Mouse (Mus musculus) hindbrain, embryonic 15.5 days (tissue): ENCODE data around the gene Kdm6b. TPM values are rescaled to one million over a fixed set of nuclear protein-coding genes. Genes with fewer than 3 reads are reported as not detected.

ENCODE experiments used
- ATAC-seq: fragments of 200-750 bp; cut with Nextera tagmentation; 2 replicates; pipeline ENCODE4 v1.8.0; 2017; ENCODE audit warnings: low read depth, moderate number of reproducible peaks, moderate TSS enrichment; ENCODE audit not compliant: low FRiP score
- H3K27ac ChIP-seq: fragments of 300-500 bp; sonication (generic); replicated peaks from 2 replicates; pipeline ENCODE4 v1.5.1; 2015; ENCODE audit warnings: mild to moderate bottlenecking, inconsistent platforms
- H3K27me3 ChIP-seq: fragments of 300-500 bp; sonication (generic); 2 replicates; pipeline ENCODE4 v1.6.1; 2015; ENCODE audit warnings: control low read depth, inconsistent platforms
- H3K36me3 ChIP-seq: fragments of 300-500 bp; sonication (generic); 2 replicates; pipeline ENCODE4 v1.6.1; 2015; ENCODE audit warnings: control low read depth, inconsistent platforms
- H3K4me1 ChIP-seq: fragments of 300-500 bp; sonication (generic); replicated peaks from 2 replicates; pipeline ENCODE4 v1.6.1; 2015; ENCODE audit warnings: control low read depth, inconsistent platforms
- H3K4me2 ChIP-seq: fragments of 300-500 bp; sonication (generic); 2 replicates; pipeline ENCODE4 v1.6.1; 2015; ENCODE audit warnings: moderate library complexity, mild to moderate bottlenecking, inconsistent platforms
- H3K4me3 ChIP-seq: fragments of 300-500 bp; sonication (generic); 2 replicates; pipeline ENCODE4 v1.5.1; 2015; ENCODE audit warnings: mild to moderate bottlenecking, inconsistent platforms
- H3K9ac ChIP-seq: fragments of 300-500 bp; sonication (generic); 2 replicates; pipeline ENCODE4 v1.6.1; 2015; ENCODE audit warnings: inconsistent platforms
- H3K9me3 ChIP-seq: fragments of 300-500 bp; sonication (generic); 2 replicates; pipeline ENCODE4 v1.6.1; 2016; ENCODE audit warnings: control low read depth, inconsistent platforms
- WGBS: fragments of 180-500 bp; shearing (Covaris S2); methylation state at CpG from one replicate; pipeline ENCODE4 v1.1.7; 2015; 5-methylcytosine and 5-hydroxymethylcytosine counted together
- polyA plus RNA-seq: library from polyadenylated mRNA; unstranded; fragments of >200 nt; fragmentation: Nextera tagmentation; extraction: Ambion mirVana; gene quantifications from 2 replicates; pipeline ENCODE4 v1.2.1, GENCODE M21; 2015

Kdm6b gene
- polyA plus RNA-seq, 1 experiment from 2014 or later = 34.9 TPM

DNA sequence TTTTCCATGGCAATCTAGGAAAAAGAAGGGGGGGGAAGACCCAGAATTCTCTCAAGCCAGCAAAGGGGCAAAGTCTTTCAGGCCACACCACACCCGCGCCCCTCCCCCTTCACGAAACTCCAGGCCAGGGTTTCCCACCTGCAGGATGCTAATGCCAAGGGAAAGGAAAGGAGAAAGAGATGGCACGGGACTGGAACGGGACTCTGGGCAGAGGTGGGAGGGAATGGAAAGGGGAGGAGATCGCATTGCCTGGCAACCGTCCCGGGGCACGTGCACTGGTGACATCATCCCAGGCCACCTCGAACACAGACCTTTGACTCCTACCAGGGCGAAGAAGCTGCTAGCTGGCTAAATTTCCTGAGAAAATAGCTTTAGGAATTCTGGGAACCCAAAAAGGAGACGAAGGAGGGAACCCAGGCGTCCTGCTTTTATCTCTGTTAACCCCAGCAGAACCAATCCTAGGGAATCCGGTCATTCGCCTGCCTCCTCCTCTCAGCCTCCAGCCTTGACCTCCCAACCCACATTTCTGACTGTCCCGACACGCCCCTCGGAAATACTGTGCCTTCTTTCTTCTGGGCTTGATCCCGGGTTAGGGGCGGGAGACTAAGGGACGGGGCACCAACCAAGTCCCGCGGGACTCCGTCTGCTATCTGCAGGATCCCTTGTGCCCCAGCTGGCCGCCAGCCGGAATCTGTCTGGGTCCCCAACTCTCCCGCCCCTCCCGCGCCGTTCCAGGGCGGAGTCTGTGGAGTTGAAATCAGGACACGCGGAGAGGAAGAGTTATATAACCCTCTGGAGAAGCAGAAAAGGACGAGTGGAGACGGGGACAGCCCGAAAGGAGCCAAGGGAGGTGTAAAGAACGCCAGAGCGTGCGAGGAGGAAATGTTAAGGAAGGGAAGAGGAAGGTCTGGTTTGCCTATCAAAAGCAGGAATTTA lies 4.2 kb upstream of the Kdm6b start:
- no peaks in the 10 kb centered on the region for H3K9me3 ChIP-seq
- peak overlapping the region; percentile 98 for H3K27ac ChIP-seq
- H3K4me1 ChIP-seq = peaks cover 72% of the 10 kb centered on the region
- ATAC-seq = peak; percentile 27
- H3K36me3 ChIP-seq = peaks cover 1% of the 10 kb centered on the region; the same call in 1 of the 2 replicates
- peaks cover 23% of the 10 kb centered on the region for H3K27me3 ChIP-seq
- H3K4me2 ChIP-seq = peak overlapping the region; percentile 96
- H3K4me3 ChIP-seq = peak overlapping the region; percentile 65
- under 1% methylated on average over 39 of the region's 39 CpGs for WGBS
- H3K9ac ChIP-seq = peak overlapping the region; percentile 41

DNA sequence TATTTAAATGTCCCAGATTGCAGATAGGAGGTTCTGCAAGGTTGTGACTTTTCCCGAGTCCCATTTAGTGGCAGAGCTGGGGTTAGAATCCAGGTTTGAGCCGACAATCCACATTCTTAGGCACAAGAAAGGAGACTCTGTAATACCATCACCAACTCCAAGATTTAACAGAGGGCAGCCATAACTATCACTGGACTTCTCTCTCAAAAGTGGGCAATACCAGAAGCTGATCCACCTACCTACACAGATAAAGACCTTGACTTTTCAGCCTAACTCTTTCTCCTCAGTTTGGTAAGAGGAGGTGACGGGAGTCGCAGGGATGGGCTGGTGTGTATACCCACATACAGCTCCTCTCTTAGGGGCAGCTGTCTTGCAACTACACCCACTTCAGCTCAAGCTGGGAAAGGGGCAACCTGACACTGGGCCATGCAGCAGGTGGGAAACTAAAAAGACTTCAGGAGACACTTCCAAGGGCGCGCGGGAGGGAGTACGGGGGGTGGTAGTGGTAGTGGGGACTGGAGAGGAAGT lies 3.5 kb upstream of the Kdm6b start:
- no peak for ATAC-seq
- 1% methylated on average over 8 of the region's 8 CpGs for WGBS
- Histone ChIP-seq H3K4me3 (peak overlapping the region; percentile 65), H3K36me3 (peaks cover 6% of the 10 kb centered on the region; the same call in 1 of the 2 replicates), H3K4me1 (peaks cover 79% of the 10 kb centered on the region), H3K9me3 (no peaks in the 10 kb centered on the region), H3K27me3 (peaks cover 16% of the 10 kb centered on the region), H3K27ac (peak overlapping the region; percentile 98), H3K9ac (peak overlapping the region; percentile 41), H3K4me2 (peak overlapping the region; percentile 96)

GRCm38 (mm10) chr11:69416509-69416908 lies 3.0 kb upstream of the Kdm6b start:
- peaks cover 82% of the 10 kb centered on the region for H3K4me1 ChIP-seq
- peak overlapping the region; percentile 98 for H3K27ac ChIP-seq
- H3K9me3 ChIP-seq = no peaks in the 10 kb centered on the region
- peaks cover 12% of the 10 kb centered on the region for H3K27me3 ChIP-seq
- peak overlapping the region; percentile 41 for H3K9ac ChIP-seq
- no peak for ATAC-seq
- H3K4me3 ChIP-seq = peak overlapping the region; percentile 65
- peaks cover 9% of the 10 kb centered on the region; the same call in 1 of the 2 replicates for H3K36me3 ChIP-seq
- 1% methylated on average over 4 of the region's 4 CpGs for WGBS
- peak overlapping the region; percentile 96 for H3K4me2 ChIP-seq

GRCm38 (mm10) chr11:69415668-69416451 lies 2.4 kb upstream of the Kdm6b start:
- Histone ChIP-seq H3K27me3 (peaks cover 5% of the 10 kb centered on the region; the same call in 1 of the 2 replicates), H3K9ac (peak overlapping the region; percentile 86), H3K27ac (peak overlapping the region; percentile 98), H3K9me3 (no peaks in the 10 kb centered on the region), H3K4me2 (peak overlapping the region; percentile 96), H3K4me3 (peak overlapping the region; percentile 65), H3K4me1 (peaks cover 79% of the 10 kb centered on the region), H3K36me3 (peaks cover 9% of the 10 kb centered on the region; the same call in 1 of the 2 replicates)
- under 1% methylated on average over 11 of the region's 25 CpGs for WGBS
- ATAC-seq = no peak

DNA sequence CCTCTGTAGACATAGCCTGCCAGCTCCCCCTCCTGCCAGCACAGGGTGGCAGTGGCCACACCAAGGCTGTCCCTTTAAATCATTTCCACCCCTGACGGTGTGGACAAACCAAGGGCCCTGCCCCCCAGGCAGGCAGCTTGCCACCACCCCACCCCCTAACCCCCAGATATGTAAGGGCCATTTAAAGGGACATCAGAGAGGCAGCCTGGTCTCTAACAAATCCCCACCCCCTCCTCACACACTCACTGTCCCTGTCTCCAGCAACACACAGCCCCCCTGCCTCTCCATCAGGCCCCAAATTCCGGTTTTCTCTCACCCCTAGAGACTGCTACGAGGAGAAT lies 1.8 kb upstream of the Kdm6b start:
- H3K4me2 ChIP-seq = peak overlapping the region; percentile 96
- H3K27me3 ChIP-seq = no peaks in the 10 kb centered on the region
- peaks cover 74% of the 10 kb centered on the region for H3K4me1 ChIP-seq
- ATAC-seq = peak; percentile 17
- peaks cover 9% of the 10 kb centered on the region; the same call in 1 of the 2 replicates for H3K36me3 ChIP-seq
- 0% methylated on average over 3 of the region's 3 CpGs for WGBS
- H3K9me3 ChIP-seq = no peaks in the 10 kb centered on the region
- peak overlapping the region; percentile 65 for H3K4me3 ChIP-seq
- H3K9ac ChIP-seq = peak overlapping the region; percentile 86
- H3K27ac ChIP-seq = peak overlapping the region; percentile 98

DNA sequence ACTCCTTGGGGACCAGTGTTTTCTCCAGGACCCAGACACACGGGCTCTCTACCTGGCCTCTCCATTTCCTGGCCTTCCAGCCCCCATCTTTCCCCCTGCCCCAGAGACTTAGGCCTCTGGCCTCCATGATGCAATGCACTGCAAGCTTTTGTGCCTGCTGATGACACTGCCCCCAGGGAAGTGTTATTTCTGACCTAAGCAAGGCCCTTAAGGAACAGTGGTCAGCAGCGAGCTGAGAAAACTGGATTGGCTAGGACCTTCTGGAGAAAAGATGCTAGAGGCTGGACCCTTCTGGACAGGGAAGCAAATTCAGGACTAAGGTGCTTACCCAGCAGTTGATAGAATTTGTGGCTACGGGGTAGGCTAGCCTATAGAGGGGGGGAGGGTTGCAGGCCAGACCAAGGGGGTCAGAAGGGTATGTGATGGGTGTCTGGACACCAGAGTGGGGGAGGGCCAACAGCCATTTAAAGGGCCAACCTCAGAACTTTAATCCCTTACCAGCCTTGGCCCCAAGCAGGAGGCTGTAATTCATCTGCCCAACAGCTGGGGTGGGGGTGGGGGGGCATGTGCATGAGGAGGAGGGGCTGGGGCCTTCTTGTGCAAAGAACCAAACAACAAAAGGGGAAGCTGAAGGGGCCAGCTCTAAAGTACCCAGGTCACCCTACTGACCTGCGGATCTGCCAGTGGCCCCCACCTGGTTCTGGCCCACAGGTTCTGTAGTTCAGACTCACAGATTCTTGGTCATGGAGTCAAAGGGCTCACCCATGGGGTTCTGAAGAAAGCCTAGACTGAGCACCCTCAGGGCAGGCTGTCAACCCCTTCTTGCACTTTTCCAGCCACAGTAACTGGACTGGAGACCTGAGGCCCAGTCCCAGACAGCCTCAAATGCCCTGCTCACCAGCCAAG lies 1.2 kb upstream of the Kdm6b start:
- ATAC-seq = no peak
- WGBS = 10% methylated on average over 4 of the region's 4 CpGs
- peaks cover 70% of the 10 kb centered on the region for H3K4me1 ChIP-seq

DNA sequence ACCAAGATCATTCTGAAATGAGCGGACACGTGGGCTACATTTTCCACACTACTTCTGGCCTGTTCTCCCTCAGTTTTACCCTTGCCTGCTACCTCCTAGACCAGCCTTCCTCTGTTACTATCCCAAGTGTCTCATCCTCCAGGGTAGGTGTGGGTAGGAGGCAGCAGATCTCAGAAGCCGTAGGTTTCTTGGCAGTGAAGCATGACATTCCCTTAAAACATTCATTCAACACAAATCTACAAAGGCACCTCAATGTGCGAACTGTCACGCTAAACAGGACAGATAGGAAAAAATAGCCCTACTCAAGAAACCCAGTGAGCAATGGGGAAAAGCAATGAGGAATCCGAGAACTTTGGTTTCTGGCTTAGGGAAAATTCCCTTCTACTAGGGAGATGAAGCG lies 927 bp downstream of the Kdm6b start:
- no peaks in the 10 kb centered on the region for H3K27me3 ChIP-seq
- peak overlapping the region; percentile 73 for H3K9ac ChIP-seq
- peaks cover 78% of the 10 kb centered on the region for H3K4me1 ChIP-seq
- WGBS = 55% methylated on average over 7 of the region's 7 CpGs
- peaks cover 13% of the 10 kb centered on the region for H3K36me3 ChIP-seq
- no peaks in the 10 kb centered on the region for H3K9me3 ChIP-seq
- peak overlapping the region; percentile 96 for H3K4me2 ChIP-seq
- peak overlapping the region; percentile 65 for H3K4me3 ChIP-seq
- ATAC-seq = no peak
- H3K27ac ChIP-seq = peak overlapping the region; percentile 36; the same call in 1 of the 2 replicates

More for the DNA sequence above, 1.2 kb upstream of the Kdm6b start:
- Histone ChIP-seq H3K36me3 (peaks cover 9% of the 10 kb centered on the region; the same call in 1 of the 2 replicates), H3K27me3 (no peaks in the 10 kb centered on the region), H3K4me2 (peak overlapping the region; percentile 96), H3K27ac (peak overlapping the region; percentile 98), H3K9ac (peak overlapping the region; percentile 86), H3K9me3 (no peaks in the 10 kb centered on the region), H3K4me3 (peak overlapping the region; percentile 65)

DNA sequence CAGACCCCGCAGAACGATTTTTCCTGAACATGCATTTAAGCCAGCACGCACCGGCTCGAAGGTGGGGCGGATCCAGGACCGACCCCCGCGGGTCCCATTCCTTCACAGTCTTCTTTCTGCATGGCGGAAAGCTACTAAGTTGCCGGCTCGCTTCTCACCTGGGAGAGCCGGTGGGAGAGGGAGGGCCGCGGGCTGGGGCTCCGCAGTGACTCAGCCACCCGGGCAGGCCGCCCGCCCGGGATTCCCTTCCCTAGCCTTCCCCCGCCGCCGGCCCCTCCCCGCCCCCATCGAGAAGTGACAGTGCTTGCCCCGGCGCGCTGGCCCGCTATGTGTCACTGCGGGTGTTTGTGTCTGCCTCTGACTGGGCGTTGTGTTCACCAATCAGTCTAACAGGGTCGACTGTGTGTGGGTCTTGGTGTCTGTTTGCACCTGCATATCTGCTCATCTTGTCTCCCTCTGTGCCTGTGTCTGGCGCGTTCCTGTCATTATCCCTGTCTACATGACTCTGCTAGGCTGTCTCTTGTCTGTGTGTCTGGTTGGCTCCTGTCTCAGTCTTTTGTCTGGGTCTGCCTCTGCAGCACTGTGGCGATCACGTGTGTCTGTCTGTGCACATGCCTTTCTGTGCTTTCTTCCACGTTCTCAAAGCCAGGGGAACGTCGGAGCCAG lies 1.8 kb downstream of the Kdm6b start:
- peaks cover 76% of the 10 kb centered on the region for H3K4me1 ChIP-seq
- no peaks in the 10 kb centered on the region for H3K27me3 ChIP-seq
- WGBS = under 1% methylated on average over 39 of the region's 39 CpGs
- no peaks in the 10 kb centered on the region for H3K9me3 ChIP-seq
- peak overlapping the region; percentile 96 for H3K4me2 ChIP-seq
- peak overlapping the region; percentile 65 for H3K4me3 ChIP-seq
- ATAC-seq = no peak
- H3K27ac ChIP-seq = peak overlapping the region; percentile 91
- peak overlapping the region; percentile 73 for H3K9ac ChIP-seq
- peaks cover 22% of the 10 kb centered on the region for H3K36me3 ChIP-seq

DNA sequence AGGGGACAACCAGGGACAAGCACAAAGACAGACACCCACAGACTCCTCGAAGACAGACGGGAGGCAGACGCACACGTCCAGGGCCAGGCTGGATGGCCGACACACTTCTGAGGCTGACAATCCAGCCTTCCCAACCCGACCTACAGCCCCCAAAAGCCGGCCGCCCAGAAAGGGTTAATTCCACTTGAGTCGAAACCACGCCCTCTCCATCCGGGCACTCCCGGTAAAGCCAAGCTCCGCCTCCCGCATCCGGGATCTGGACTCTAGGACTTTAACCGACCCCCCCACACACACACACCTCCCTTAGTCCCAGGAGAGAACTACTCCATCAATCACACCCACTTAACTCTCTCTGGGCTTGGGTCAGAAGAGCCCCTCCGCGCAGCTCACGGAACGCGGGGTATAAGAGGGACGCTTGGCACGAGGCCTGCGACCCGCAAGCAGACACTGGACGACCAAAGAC lies 2.4 kb downstream of the Kdm6b start:
- peak overlapping the region; percentile 73 for H3K9ac ChIP-seq
- peak overlapping the region; percentile 91 for H3K27ac ChIP-seq
- H3K4me1 ChIP-seq = peaks cover 72% of the 10 kb centered on the region
- no peaks in the 10 kb centered on the region for H3K9me3 ChIP-seq
- H3K4me3 ChIP-seq = peak overlapping the region; percentile 65
- under 1% methylated on average over 26 of the region's 26 CpGs for WGBS
- H3K27me3 ChIP-seq = no peaks in the 10 kb centered on the region
- H3K4me2 ChIP-seq = peak overlapping the region; percentile 96
- peak; percentile 25 for ATAC-seq
- peaks cover 27% of the 10 kb centered on the region for H3K36me3 ChIP-seq

DNA sequence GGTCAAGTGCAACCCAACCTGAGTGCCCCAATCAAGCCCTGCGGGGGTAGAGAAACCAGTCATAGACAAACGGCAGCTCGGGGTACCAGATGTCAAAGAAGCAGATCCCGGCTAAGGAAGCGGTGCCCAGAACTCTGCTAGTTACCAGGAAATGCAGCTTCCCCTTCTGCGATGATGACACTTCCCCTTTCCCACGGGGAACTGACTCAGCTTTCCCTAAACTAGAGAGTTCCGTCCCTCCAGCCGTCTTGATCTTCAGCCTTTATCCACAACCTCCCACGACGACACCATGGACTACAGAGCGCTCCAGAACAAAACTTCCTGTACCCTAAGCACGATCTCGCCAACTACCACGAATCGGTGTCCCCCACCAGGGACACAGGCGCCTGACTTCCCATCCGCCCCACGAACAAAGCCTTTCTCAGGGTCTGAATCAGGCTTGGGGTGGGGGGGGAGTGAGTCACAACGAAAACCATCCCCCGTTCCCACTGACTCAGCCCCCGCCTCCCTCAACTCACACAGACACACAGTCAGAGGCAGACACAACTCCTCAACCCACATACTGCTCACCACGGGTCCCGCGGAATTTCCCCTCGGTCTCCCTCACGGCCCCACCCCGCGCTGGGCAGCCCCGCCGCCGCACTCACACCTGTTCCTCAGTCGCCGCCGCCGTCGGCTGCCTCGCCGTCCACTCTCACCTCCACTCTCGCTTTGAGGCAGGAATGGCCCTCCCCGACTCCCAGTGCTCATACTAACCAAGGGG lies 3.0 kb downstream of the Kdm6b start:
- Histone ChIP-seq H3K4me1 (peaks cover 72% of the 10 kb centered on the region), H3K27ac (peak overlapping the region; percentile 91), H3K4me2 (peak overlapping the region; percentile 96), H3K9me3 (no peaks in the 10 kb centered on the region), H3K4me3 (peak overlapping the region; percentile 65), H3K36me3 (peaks cover 33% of the 10 kb centered on the region), H3K9ac (peak overlapping the region; percentile 73), H3K27me3 (no peaks in the 10 kb centered on the region)
- ATAC-seq = peak; percentile 2; the same call in 1 of the 2 replicates
- WGBS = under 1% methylated on average over 41 of the region's 41 CpGs
